In genomic region chr3:130646110-130646810, GRCm38 (mm10) we compare ENCODE assay signal across 28 mouse cellular contexts. TPM values are rescaled to one million over a fixed set of nuclear protein-coding genes. Genes with fewer than 3 reads are reported as not detected.
DNase-seq lines count a peak whose midpoint lies in the region; ATAC-seq and TF ChIP-seq lines count a peak whose summit lies in the region.
"Had no signal": no experiment of that assay in that cellular context is flagged by ENCODE, and none has a peak within 500 bp of the region (broad histone marks: within the 10 kb centered on the region; RNA-seq: fewer than 3 reads in every experiment).

No protein-coding gene starts in this region.

- no peaks in the 10 kb centered on the region for H3K4me1 ChIP-seq in midbrain, embryonic 14.5 days (ENCODE audit: control insufficient read depth, insufficient read depth, low read length)
- no peaks in the 10 kb centered on the region for H3K4me1 ChIP-seq in midbrain, embryonic 16.5 days (ENCODE audit: control insufficient read depth, insufficient read depth, low read length)
- peaks cover 24% of the 10 kb centered on the region for H3K4me1 ChIP-seq in embryonic facial prominence, embryonic 13.5 days
- no peaks in the 10 kb centered on the region for H3K4me1 ChIP-seq in embryonic fibroblast, embryonic 13.5 days (ENCODE audit: control insufficient read depth, insufficient read depth, low read length)
- H3K4me1 ChIP-seq: forebrain, embryonic 15.5 days; heart, embryonic 10.5 days; heart, embryonic 13.5 days had no signal

- peak; percentile 12 for DNase-seq in midbrain, embryonic 14.5 days
- no peak for DNase-seq in layer of hippocampus, adult 2 months (ENCODE audit: low spot score in 2 of 2)
- no peak for DNase-seq in heart, adult 9 months (ENCODE audit: low spot score in 2 of 2)
- DNase-seq: adrenal gland, adult 2 months; adrenal gland, postnatal 14 days; cerebellum, adult 18-20 months; cerebellum, adult 9-10 months; cerebellum, postnatal 14 days; gastrocnemius, postnatal 25 days; heart, adult 18-20 months; heart, postnatal 14 days; heart, postnatal 4 days had no signal

- no peaks in the 10 kb centered on the region for H3K9me3 ChIP-seq in midbrain, embryonic 14.5 days (ENCODE audit: control insufficient read depth, low read length)
- peaks cover 2% of the 10 kb centered on the region; the same call in 1 of the 2 replicates for H3K9me3 ChIP-seq in midbrain, embryonic 16.5 days (replicated peaks; ENCODE audit: control insufficient read depth, low read length, poor library complexity, severe bottlenecking)
- H3K9me3 ChIP-seq in embryonic facial prominence, embryonic 13.5 days = no peaks in the 10 kb centered on the region
- H3K9me3 ChIP-seq: forebrain, embryonic 12.5 days; forebrain, embryonic 15.5 days; heart, embryonic 10.5 days; heart, embryonic 13.5 days had no signal

- no peak overlapping the region for H3K4me2 ChIP-seq in midbrain, embryonic 14.5 days (ENCODE audit: low read length)
- H3K4me2 ChIP-seq in midbrain, embryonic 16.5 days (ENCODE audit: low read length) = no peak overlapping the region
- 0 out of 2 replicates have a peak overlapping the region, but pooled peaks have one; percentile 17 for H3K4me2 ChIP-seq in embryonic facial prominence, embryonic 13.5 days
- H3K4me2 ChIP-seq: forebrain, embryonic 12.5 days; forebrain, embryonic 15.5 days; heart, embryonic 13.5 days; hindbrain, embryonic 14.5 days had no signal

- no peak for ATAC-seq in midbrain, embryonic 14.5 days (ENCODE audit: low FRiP score, low TSS enrichment)
- no peak for ATAC-seq in midbrain, embryonic 16.5 days
- no peak for ATAC-seq in embryonic facial prominence, embryonic 13.5 days (ENCODE audit: insufficient number of reproducible peaks, insufficient read depth, low FRiP score, low TSS enrichment, low read depth)
- ATAC-seq: CD4-positive, CD25-positive, alpha-beta regulatory T cell, adult 4 months; forebrain, embryonic 15.5 days; intestine, postnatal 0 days had no signal

- WGBS in midbrain, embryonic 14.5 days = 69% methylated on average over 11 of the region's 11 CpGs
- 70% methylated on average over 11 of the region's 11 CpGs for WGBS in midbrain, embryonic 16.5 days
- 43% methylated on average over 11 of the region's 11 CpGs for WGBS in embryonic facial prominence, embryonic 13.5 days

- no peak overlapping the region for H3K9ac ChIP-seq in midbrain, embryonic 14.5 days (replicated peaks; ENCODE audit: low read length)
- no peak overlapping the region for H3K9ac ChIP-seq in midbrain, embryonic 16.5 days (ENCODE audit: low read depth, low read length)
- no peak overlapping the region for H3K9ac ChIP-seq in embryonic facial prominence, embryonic 13.5 days
- H3K9ac ChIP-seq: forebrain, embryonic 12.5 days; forebrain, embryonic 15.5 days; heart, embryonic 13.5 days; hindbrain, embryonic 14.5 days had no signal

- H3K27me3 ChIP-seq in midbrain, embryonic 14.5 days (ENCODE audit: control insufficient read depth, insufficient read depth, low read length) = no peaks in the 10 kb centered on the region
- no peaks in the 10 kb centered on the region for H3K27me3 ChIP-seq in midbrain, embryonic 16.5 days (ENCODE audit: control insufficient read depth, insufficient read depth, low read depth, low read length)
- no peaks in the 10 kb centered on the region for H3K27me3 ChIP-seq in embryonic facial prominence, embryonic 13.5 days
- H3K27me3 ChIP-seq: forebrain, embryonic 12.5 days; forebrain, embryonic 15.5 days; heart, embryonic 13.5 days had no signal

- no peaks in the 10 kb centered on the region for H3K36me3 ChIP-seq in midbrain, embryonic 14.5 days (ENCODE audit: control insufficient read depth, insufficient read depth, low read length)
- H3K36me3 ChIP-seq in midbrain, embryonic 16.5 days (ENCODE audit: control insufficient read depth, insufficient read depth, low read length) = no peaks in the 10 kb centered on the region
- no peaks in the 10 kb centered on the region for H3K36me3 ChIP-seq in embryonic facial prominence, embryonic 13.5 days
- H3K36me3 ChIP-seq: forebrain, embryonic 12.5 days; forebrain, embryonic 15.5 days; heart, embryonic 10.5 days; heart, embryonic 13.5 days had no signal

- TF ChIP-seq CTCF in embryonic fibroblast, embryonic 13.5 days (IDR thresholded peaks at IDR 0.05; ENCODE audit: borderline replicate concordance, insufficient read depth, low read length) = no peak
- TF ChIP-seq CTCF in layer of hippocampus, adult 2 months (conservative IDR thresholded peaks at IDR 0.05) = no peak

- no peak for TF ChIP-seq POLR2A in embryonic fibroblast, embryonic 13.5 days (IDR thresholded peaks at IDR 0.05; ENCODE audit: low read depth, low read length)

- no peak overlapping the region for H3K4me3 ChIP-seq in midbrain, embryonic 14.5 days (replicated peaks; ENCODE audit: low read depth, low read length)
- H3K4me3 ChIP-seq in midbrain, embryonic 16.5 days (ENCODE audit: low read depth, low read length) = no peak overlapping the region
- no peak overlapping the region for H3K4me3 ChIP-seq in embryonic facial prominence, embryonic 13.5 days
- H3K4me3 ChIP-seq in embryonic fibroblast, embryonic 13.5 days (ENCODE audit: insufficient read depth, low read length) = no peak overlapping the region
- H3K4me3 ChIP-seq in layer of hippocampus, adult 2 months = no peak overlapping the region
- H3K4me3 ChIP-seq: forebrain, embryonic 12.5 days; forebrain, embryonic 15.5 days; heart, embryonic 10.5 days; heart, embryonic 13.5 days had no signal

- no peak overlapping the region for H3K27ac ChIP-seq in midbrain, embryonic 14.5 days (replicated peaks; ENCODE audit: low read depth, low read length)
- H3K27ac ChIP-seq in midbrain, embryonic 16.5 days (ENCODE audit: low read length) = no peak overlapping the region
- H3K27ac ChIP-seq in embryonic facial prominence, embryonic 13.5 days = peak overlapping the region; percentile 1; the same call in 1 of the 2 replicates
- H3K27ac ChIP-seq in embryonic fibroblast, embryonic 13.5 days (ENCODE audit: insufficient read depth, low read length) = peak overlapping the region; percentile 27; the same call in 1 of the 2 replicates
- no peak overlapping the region for H3K27ac ChIP-seq in layer of hippocampus, adult 2 months
- H3K27ac ChIP-seq: forebrain, embryonic 12.5 days; forebrain, embryonic 15.5 days; heart, embryonic 10.5 days; heart, embryonic 13.5 days; hindbrain, embryonic 14.5 days had no signal

RNA-seq across cellular contexts. Expression of gene Etnppl, which starts 29.0 kb away (rescaled TPM):
- not detected in 2 replicates for polyA plus RNA-seq in midbrain, embryonic 14.5 days (2014; fragmentation: Nextera tagmentation; extraction: Ambion mirVana)
- polyA plus RNA-seq in midbrain, embryonic 16.5 days (2015; fragmentation: Nextera tagmentation; extraction: Ambion mirVana) = not detected in 2 replicates
- polyA plus RNA-seq in embryonic facial prominence, embryonic 13.5 days (2015; fragmentation: Nextera tagmentation; extraction: Ambion mirVana) = not detected in 2 replicates
- not detected in 2 replicates for polyA plus RNA-seq in embryonic fibroblast, embryonic 13.5 days (2011; ENCODE audit: insufficient read length, low read depth, missing spikeins)
- total RNA-seq in layer of hippocampus, adult 2 months (2021) = 1 to 10 TPM; 8.1 to 8.4 TPM
- total RNA-seq: common myeloid progenitor, adult 5-6 weeks; gastrocnemius, postnatal 25 days; heart, adult 18-20 months; heart, postnatal 14 days; MEL had no signal
- polyA plus RNA-seq: adrenal gland, adult 2 months; CD4-positive, CD25-positive, alpha-beta regulatory T cell, adult 4 months; forebrain, embryonic 12.5 days; forebrain, embryonic 15.5 days; gonadal fat pad, adult 2 months; heart, embryonic 10.5 days; heart, embryonic 13.5 days; heart, embryonic 16.5 days; hindbrain, embryonic 11.5 days; hindbrain, embryonic 14.5 days; intestine, embryonic 14.5 days had no signal

Comparison
In these comparisons a context has a peak if more than half of its experiments do, and no peak if none do; other contexts are left out.
1. H3K27ac ChIP-seq: peak in embryonic facial prominence, embryonic 13.5 days (single experiment) and embryonic fibroblast, embryonic 13.5 days (single experiment); none in midbrain, embryonic 14.5 days (single experiment), midbrain, embryonic 16.5 days (single experiment) and layer of hippocampus, adult 2 months (single experiment).